Mouse (Mus musculus): ENCODE measurements at regions not wholly inside any gene's neighbourhood (a gene's known extent, or its start where the extent isn't known, plus 50 kb on each side); places are given as distances from the start of the nearest gene placed in this dataset.
A peak's percentile ranks its signal among the peaks of the same experiment; 100 is the strongest.

- Histone ChIP-seq H3K36me3 (ENCODE audit: control insufficient read depth, insufficient read depth, low read length) (no peaks in the 10 kb centered on the region), H3K9me3 (ENCODE audit: control insufficient read depth, low read length) (no peaks in the 10 kb centered on the region), H3K27ac (replicated peaks in 1 of 2; ENCODE audit: control insufficient read depth in 1 of 2, insufficient read depth in 1 of 2, low read depth in 2 of 2, low read length in 2 of 2) (no peak overlapping the region), H3K4me3 (ENCODE audit: control insufficient read depth in 1 of 2, insufficient read depth in 1 of 2, low read depth in 1 of 2, low read length in 2 of 2) (no peak overlapping the region), H3K4me2 (ENCODE audit: low read length) (no peak overlapping the region), H3K9ac (ENCODE audit: low read length) (no peak overlapping the region), H3K27me3 (ENCODE audit: control insufficient read depth, insufficient read depth, low read length) (no peaks in the 10 kb centered on the region), H3K4me1 (ENCODE audit: control insufficient read depth in 2 of 2, insufficient read depth in 2 of 2, low read length in 2 of 2) (no peaks in the 10 kb centered on the region)
- no peak for ATAC-seq (ENCODE audit: insufficient number of reproducible peaks, insufficient read depth, low FRiP score, low read depth)
- WGBS, result 74% methylated on average over 1 of the region's 1 CpGs
These were observed 97.8 kb upstream of the Habp2 start for GRCm38 (mm10) chr19:56189185-56189584.

GRCm38 (mm10) chr19:56190222-56190621 is 96.7 kb upstream of the Habp2 start:
- H3K9me3 ChIP-seq (ENCODE audit: control insufficient read depth, low read length), result no peaks in the 10 kb centered on the region
- no peak for ATAC-seq (ENCODE audit: insufficient number of reproducible peaks, insufficient read depth, low FRiP score, low read depth)
- no peaks in the 10 kb centered on the region for H3K36me3 ChIP-seq (ENCODE audit: control insufficient read depth, insufficient read depth, low read length)
- H3K4me2 ChIP-seq (ENCODE audit: low read length), result no peak overlapping the region
- H3K27me3 ChIP-seq (ENCODE audit: control insufficient read depth, insufficient read depth, low read length), result no peaks in the 10 kb centered on the region
- no peak overlapping the region for H3K9ac ChIP-seq (ENCODE audit: low read length)
- no peak overlapping the region for H3K27ac ChIP-seq (replicated peaks in 1 of 2; ENCODE audit: control insufficient read depth in 1 of 2, insufficient read depth in 1 of 2, low read depth in 2 of 2, low read length in 2 of 2)
- WGBS, result 64% methylated on average over 3 of the region's 3 CpGs
- H3K4me1 ChIP-seq (ENCODE audit: control insufficient read depth in 2 of 2, insufficient read depth in 2 of 2, low read length in 2 of 2), result no peaks in the 10 kb centered on the region
- H3K4me3 ChIP-seq (ENCODE audit: control insufficient read depth in 1 of 2, insufficient read depth in 1 of 2, low read depth in 1 of 2, low read length in 2 of 2), result no peak overlapping the region

- H3K9ac ChIP-seq (ENCODE audit: low read length), result no peak overlapping the region
- WGBS, result 72% methylated on average over 15 of the region's 15 CpGs
- ATAC-seq (ENCODE audit: insufficient number of reproducible peaks, insufficient read depth, low FRiP score, low read depth), result no peak
- no peaks in the 10 kb centered on the region for H3K9me3 ChIP-seq (ENCODE audit: control insufficient read depth, low read length)
- H3K4me2 ChIP-seq (ENCODE audit: low read length), result no peak overlapping the region
- H3K36me3 ChIP-seq (ENCODE audit: control insufficient read depth, insufficient read depth, low read length), result no peaks in the 10 kb centered on the region
- H3K4me1 ChIP-seq (ENCODE audit: control insufficient read depth in 2 of 2, insufficient read depth in 2 of 2, low read length in 2 of 2), result peaks cover 0 to 4% of the 10 kb centered on the region in 2 experiments; a peak in 2 of 4 replicates
- no peaks in the 10 kb centered on the region for H3K27me3 ChIP-seq (ENCODE audit: control insufficient read depth, insufficient read depth, low read length)
- H3K27ac ChIP-seq (replicated peaks in 1 of 2; ENCODE audit: control insufficient read depth in 1 of 2, insufficient read depth in 1 of 2, low read depth in 2 of 2, low read length in 2 of 2), result peak overlapping the region in 1 of 2 experiments; percentile 62; a peak in 1 of 4 replicates
- H3K4me3 ChIP-seq (ENCODE audit: control insufficient read depth in 1 of 2, insufficient read depth in 1 of 2, low read depth in 1 of 2, low read length in 2 of 2), result no peak overlapping the region
These were observed 88.3 kb upstream of the Habp2 start for GRCm38 (mm10) chr19:56198474-56199236.

GRCm38 (mm10) chr19:56199401-56200150 is 87.4 kb upstream of the Habp2 start:
- 64% methylated on average over 14 of the region's 14 CpGs for WGBS
- no peak overlapping the region for H3K4me2 ChIP-seq (ENCODE audit: low read length)
- ATAC-seq (ENCODE audit: insufficient number of reproducible peaks, insufficient read depth, low FRiP score, low read depth), result peak; percentile 64; the same call in 1 of the 2 replicates
- H3K9ac ChIP-seq (ENCODE audit: low read length), result no peak overlapping the region
- no peak overlapping the region for H3K4me3 ChIP-seq (ENCODE audit: control insufficient read depth in 1 of 2, insufficient read depth in 1 of 2, low read depth in 1 of 2, low read length in 2 of 2)
- peaks cover 0 to 4% of the 10 kb centered on the region in 2 experiments; a peak in 2 of 4 replicates for H3K4me1 ChIP-seq (ENCODE audit: control insufficient read depth in 2 of 2, insufficient read depth in 2 of 2, low read length in 2 of 2)
- H3K9me3 ChIP-seq (ENCODE audit: control insufficient read depth, low read length), result no peaks in the 10 kb centered on the region
- no peaks in the 10 kb centered on the region for H3K27me3 ChIP-seq (ENCODE audit: control insufficient read depth, insufficient read depth, low read length)
- H3K27ac ChIP-seq (replicated peaks in 1 of 2; ENCODE audit: control insufficient read depth in 1 of 2, insufficient read depth in 1 of 2, low read depth in 2 of 2, low read length in 2 of 2), result peak overlapping the region; percentile 35 to 62; a peak in 3 of 4 replicates
- H3K36me3 ChIP-seq (ENCODE audit: control insufficient read depth, insufficient read depth, low read length), result no peaks in the 10 kb centered on the region

DNA sequence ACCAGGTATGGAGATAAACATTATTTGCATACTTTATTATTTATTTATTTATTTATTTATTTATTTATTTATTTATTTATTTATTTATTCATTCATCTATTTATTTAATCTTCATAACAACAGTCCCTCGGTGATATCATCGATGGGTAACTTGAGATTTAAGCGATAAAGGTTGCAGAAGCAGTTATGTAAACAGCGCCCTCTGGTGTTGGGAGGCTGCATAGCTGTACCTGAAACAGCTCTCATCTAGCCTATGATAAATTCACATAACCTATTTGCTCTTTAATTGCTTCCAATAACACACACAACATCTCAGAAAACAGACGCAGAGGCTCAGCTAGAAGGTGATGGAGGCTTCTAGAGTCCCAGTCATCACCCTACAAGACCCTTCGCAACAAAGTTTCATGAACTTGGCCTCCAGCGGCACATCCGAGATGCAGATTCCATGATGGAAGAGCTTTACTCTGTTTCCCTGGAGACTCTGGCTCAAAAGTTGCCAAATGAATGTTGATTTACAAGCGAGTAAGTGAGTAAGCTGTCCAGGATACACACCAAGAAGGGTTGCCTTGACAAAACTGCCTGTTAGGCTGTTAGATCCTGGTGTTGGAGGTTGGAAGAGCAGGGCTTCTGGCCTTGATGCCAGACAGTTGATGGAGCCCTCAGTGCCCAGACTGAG is 85.8 kb upstream of the Habp2 start:
- 81% methylated on average over 9 of the region's 9 CpGs for WGBS
- no peak for ATAC-seq (ENCODE audit: insufficient number of reproducible peaks, insufficient read depth, low FRiP score, low read depth)
- H3K9ac ChIP-seq (ENCODE audit: low read length), result no peak overlapping the region

DNA sequence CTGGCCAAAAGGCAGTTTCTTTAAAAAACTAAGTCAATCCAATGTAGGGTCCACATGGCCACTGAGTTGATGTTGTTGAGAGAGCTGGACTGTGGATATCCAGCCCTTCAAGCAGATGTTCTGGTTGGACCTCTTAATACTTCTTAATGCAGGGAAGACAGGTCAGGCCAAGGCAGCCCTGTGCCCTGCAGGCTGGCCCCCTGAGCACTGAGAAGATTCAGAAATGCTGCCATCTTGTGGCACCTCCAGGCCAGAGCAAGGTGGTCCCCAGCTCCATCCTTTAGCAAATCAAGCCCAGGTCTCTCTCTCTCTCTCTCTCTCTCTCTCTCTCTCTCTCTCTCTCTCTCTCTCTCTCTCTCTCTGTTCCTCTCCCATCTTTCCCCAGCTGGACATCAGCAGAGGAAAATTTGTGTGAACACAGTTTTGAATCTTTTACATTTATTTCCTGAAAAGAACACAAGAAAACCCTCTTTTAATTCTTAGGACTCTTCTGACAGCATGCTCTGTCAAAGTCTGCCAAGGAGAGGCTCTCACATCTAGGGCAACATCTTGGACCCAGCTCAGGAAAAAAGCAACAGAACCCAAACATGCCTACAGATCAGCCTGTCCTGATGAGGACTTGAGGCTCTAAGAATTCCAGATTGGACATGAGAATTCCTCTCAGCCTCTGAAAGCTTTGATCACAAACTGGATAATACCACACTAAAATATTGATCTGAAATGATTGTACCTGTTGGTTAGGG is 85.0 kb upstream of the Habp2 start:
- H3K27me3 ChIP-seq (ENCODE audit: control insufficient read depth, insufficient read depth, low read length), result no peaks in the 10 kb centered on the region
- H3K9me3 ChIP-seq (ENCODE audit: control insufficient read depth, low read length), result no peaks in the 10 kb centered on the region
- H3K36me3 ChIP-seq (ENCODE audit: control insufficient read depth, insufficient read depth, low read length), result no peaks in the 10 kb centered on the region
- H3K4me1 ChIP-seq (ENCODE audit: control insufficient read depth in 2 of 2, insufficient read depth in 2 of 2, low read length in 2 of 2), result peaks cover 0 to 2% of the 10 kb centered on the region in 2 experiments; a peak in 2 of 4 replicates
- no peak overlapping the region for H3K4me2 ChIP-seq (ENCODE audit: low read length)
- H3K4me3 ChIP-seq (ENCODE audit: control insufficient read depth in 1 of 2, insufficient read depth in 1 of 2, low read depth in 1 of 2, low read length in 2 of 2), result no peak overlapping the region
- H3K9ac ChIP-seq (ENCODE audit: low read length), result no peak overlapping the region
- peak; percentile 34; the same call in 1 of the 2 replicates for ATAC-seq (ENCODE audit: insufficient number of reproducible peaks, insufficient read depth, low FRiP score, low read depth)
- H3K27ac ChIP-seq (replicated peaks in 1 of 2; ENCODE audit: control insufficient read depth in 1 of 2, insufficient read depth in 1 of 2, low read depth in 2 of 2, low read length in 2 of 2), result no peak overlapping the region

More for the DNA sequence above, 85.8 kb upstream of the Habp2 start:
- Histone ChIP-seq H3K4me2 (ENCODE audit: low read length) (no peak overlapping the region), H3K4me3 (ENCODE audit: control insufficient read depth in 1 of 2, insufficient read depth in 1 of 2, low read depth in 1 of 2, low read length in 2 of 2) (no peak overlapping the region), H3K9me3 (ENCODE audit: control insufficient read depth, low read length) (no peaks in the 10 kb centered on the region), H3K36me3 (ENCODE audit: control insufficient read depth, insufficient read depth, low read length) (no peaks in the 10 kb centered on the region), H3K4me1 (ENCODE audit: control insufficient read depth in 2 of 2, insufficient read depth in 2 of 2, low read length in 2 of 2) (peaks cover 0 to 3% of the 10 kb centered on the region in 2 experiments; a peak in 2 of 4 replicates), H3K27ac (replicated peaks in 1 of 2; ENCODE audit: control insufficient read depth in 1 of 2, insufficient read depth in 1 of 2, low read depth in 2 of 2, low read length in 2 of 2) (no peak overlapping the region), H3K27me3 (ENCODE audit: control insufficient read depth, insufficient read depth, low read length) (no peaks in the 10 kb centered on the region)
